Mouse (Mus musculus) kidney, adult 11 months (tissue): ENCODE data around the gene AL607142.1.

ENCODE experiments used
- DNase-seq: peaks from one replicate; pipeline ENCODE4 v3.0.0; 2022

Gene AL607142.1

GRCm38 (mm10) chr4:120064696-120065095, at the start of gene AL607142.1:
AL607142.1 (plus strand) TSS chr4:120064996.
- DNase-seq = no peak

GRCm38 (mm10) chr4:120018426-120018825, 46.4 kb upstream of the AL607142.1 start:
- no peak for DNase-seq

DNA sequence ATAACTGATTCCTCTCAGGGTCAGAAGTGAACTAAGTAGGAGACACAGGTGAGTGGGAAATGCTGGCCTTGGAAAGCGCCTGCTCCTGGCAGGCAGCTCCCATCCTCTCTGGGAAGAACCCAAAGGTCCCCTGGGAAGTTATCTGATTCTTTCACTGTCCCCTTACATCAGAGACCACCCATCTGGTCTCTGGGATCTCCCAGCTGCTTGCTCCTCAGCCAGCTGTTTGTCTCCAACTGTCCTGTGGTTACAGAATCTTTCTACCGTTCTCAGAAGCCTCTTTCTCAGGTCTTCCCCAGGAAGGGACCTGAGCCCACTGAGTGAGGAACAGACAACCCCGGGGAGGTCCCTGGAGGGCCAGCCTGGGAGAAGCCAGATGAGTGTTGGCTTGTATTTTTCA, 42.4 kb upstream of the AL607142.1 start:
- no peak for DNase-seq

DNA sequence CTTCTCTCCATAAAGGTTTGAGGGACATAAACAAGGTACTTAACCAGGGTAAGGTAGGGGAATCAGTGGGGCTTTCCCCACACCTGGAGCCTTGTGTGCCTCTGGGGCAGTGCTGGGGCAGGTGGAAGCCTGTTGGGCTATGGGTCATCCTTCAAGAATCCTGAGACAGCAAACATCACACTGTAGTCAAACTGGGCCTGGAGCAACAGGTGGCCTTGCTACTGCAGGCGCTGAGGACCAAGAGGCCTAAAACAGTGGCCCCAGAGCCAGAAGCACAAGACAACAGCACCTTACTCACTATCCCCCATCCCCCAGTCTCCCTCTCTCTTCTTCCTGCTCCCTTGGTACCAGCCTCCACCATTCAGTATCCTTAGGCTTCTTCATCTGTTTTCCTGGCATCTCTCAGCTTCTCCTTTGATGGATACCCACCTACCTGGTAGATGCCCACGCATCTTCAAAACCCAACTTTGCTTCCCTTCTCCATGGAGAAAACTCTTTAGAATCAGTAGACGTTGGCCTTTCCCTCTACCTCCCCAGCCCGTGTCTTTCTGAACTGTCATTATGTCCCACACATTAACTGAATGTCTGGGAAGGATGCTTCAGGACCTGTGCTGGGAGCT, 41.5 kb upstream of the AL607142.1 start:
- DNase-seq = no peak

DNA sequence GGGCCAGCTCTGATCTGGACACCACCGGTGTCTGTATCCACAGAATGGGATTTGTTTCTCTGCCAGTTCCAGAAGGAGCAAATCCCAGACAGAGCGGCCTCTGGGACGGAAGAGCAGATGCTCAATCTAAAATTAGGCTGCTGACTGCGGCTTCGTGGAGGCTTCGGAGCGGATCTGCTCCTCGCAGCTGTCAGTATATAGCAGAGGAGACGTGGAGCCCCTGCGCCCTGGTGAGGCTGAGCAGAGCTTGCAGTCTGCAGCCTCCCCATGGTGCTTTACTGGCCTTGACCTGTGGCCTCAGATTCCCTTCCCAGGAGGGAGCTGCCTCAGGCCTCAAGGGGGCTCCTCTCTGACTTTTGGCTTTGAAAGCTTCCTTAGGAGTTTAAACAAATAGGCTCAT, 40.7 kb upstream of the AL607142.1 start:
- DNase-seq = no peak

- no peak for DNase-seq
These were observed 37.1 kb upstream of the AL607142.1 start for GRCm38 (mm10) chr4:120027671-120028070.

DNA sequence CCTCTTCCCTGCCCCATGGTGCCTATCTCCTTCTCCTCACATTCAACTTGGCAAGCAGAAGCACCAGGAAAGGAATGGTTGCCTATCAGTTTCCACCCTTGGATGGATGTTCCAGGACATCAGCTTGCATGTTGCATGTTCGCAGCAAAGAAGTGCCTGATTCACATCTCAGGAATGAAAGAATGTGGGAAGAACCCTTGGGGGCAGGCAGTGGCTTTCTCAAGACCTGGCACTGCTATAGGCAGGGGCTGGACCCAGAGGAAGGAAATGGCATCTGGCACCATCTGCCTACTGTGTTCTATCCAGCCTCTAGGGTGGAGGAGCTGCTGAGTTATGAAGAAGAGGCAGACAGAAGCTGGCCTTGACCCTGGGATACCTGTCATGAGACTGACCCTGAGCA, 34.9 kb upstream of the AL607142.1 start:
- no peak for DNase-seq

DNA sequence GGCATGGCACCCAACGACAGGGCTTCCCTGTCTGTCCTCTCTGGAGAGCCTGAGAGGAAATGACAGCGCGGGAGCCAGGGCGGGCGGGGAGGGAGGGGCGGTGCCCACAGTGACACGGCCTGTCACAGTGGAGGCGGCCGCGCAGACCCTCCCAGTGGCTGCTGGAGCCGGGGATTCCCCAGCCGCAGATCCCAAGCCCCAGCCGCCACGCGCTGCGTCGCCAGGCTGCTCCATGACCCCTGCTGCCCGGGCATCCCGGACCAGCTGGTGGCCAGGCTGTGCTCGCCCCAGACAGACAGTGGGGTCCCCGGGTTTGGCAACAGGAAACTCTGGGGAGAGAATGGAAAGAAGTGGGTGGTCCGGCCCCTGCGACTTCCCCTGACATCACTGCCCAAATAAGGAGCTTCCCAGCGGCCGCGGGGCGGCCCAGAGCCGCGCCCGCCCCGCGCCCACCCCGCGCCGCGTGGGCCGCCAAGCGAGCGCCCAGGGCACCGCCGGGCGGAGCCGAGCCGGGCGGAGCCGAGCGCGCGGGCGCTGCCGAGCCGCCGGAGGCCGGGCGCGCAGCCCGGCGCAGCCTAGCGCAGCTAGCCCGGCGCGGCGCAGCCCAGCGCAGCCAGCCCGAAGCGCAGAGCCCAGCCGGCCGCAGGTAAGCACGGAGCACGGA, 32.3 kb upstream of the AL607142.1 start:
- peak; percentile 44 for DNase-seq

DNA sequence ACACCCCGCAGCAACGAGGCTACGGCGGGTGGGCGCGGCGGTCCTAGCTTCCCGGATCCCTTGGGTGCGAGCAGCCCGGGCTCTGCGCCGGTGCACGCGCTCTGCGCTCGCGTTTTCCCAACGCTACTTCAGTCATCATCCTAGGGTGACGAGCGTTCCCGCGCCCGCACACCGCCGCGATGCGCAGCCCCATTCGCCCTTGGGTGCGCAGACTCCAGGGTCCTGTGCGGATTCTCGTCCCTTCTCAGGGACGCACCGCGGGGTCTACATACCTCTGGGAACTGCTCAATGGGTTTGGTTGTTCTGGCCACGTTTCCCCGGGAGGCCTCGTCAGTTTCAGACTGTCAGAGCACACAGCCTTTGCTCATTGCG, 31.8 kb upstream of the AL607142.1 start:
- DNase-seq = no peak

DNA sequence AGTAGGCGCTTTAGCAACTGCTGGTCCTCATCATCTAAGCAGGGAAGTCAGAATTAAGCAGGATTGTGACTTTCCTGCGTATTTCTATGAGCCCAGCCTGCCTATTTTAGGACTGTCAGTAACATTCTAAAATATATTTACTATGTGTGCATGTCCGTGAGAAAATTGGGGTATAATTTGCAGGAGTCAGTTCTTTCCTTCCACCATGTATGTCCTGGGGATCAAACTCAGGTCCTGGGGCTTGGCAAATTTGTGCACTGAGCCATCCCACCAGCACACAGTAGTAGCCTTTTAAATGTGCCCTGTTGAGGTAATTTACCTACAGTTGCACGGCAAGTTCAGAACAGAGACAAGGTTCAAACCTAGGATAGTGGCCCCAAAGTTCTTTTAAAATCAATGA, 28.5 kb upstream of the AL607142.1 start:
- no peak for DNase-seq

- DNase-seq = no peak
These were observed 27.8 kb upstream of the AL607142.1 start for GRCm38 (mm10) chr4:120037007-120037406.

- DNase-seq = no peak
These were observed 23.3 kb upstream of the AL607142.1 start for GRCm38 (mm10) chr4:120041520-120041919.

- DNase-seq = no peak
These were observed 22.3 kb upstream of the AL607142.1 start for GRCm38 (mm10) chr4:120042480-120042879.

GRCm38 (mm10) chr4:120044612-120045011, 20.2 kb upstream of the AL607142.1 start:
- DNase-seq = no peak

DNA sequence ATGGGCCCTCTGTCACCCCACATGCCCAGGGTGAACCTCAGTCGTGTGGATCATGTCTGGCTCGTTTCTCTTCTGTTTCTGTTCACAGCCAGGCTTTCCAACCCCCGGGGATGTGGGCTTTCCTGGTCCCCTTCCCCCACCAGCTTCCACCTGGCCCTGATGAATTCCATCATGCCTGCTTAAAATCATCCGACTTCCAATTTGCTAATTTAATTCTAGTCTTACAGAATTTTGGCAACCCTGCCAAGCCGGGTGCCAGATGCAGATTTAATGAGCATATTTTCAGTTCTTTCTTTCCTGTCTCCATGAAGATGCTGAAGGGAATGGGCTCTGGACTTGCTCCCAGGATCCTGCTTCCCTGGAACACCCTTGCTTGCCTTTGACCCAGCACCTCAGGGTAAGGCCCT, 19.7 kb upstream of the AL607142.1 start:
- DNase-seq = no peak

- DNase-seq = no peak
These were observed 18.9 kb upstream of the AL607142.1 start for GRCm38 (mm10) chr4:120045871-120046270.

GRCm38 (mm10) chr4:120047060-120047459, 17.7 kb upstream of the AL607142.1 start:
- DNase-seq = no peak

DNA sequence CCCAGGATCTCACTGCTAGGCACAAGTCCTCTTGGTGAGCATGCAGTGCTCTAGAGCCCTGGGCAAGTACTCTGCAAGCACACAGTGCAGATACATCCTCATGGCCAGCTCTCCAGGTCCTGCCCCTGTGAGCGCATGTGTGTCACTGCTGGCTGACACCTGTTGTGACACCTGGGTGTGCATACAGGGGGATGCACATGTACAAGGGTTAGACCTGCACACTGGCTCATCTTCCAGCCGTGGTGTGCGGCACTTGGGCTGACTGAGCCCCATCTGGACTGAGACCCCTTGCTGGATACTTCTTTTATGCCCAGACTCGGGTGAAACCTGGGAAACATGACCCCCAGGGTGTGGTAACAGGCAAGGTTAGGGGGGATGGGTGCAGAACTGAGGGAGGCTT, 16.5 kb upstream of the AL607142.1 start:
- DNase-seq = no peak

GRCm38 (mm10) chr4:120049857-120050256, 14.9 kb upstream of the AL607142.1 start:
- no peak for DNase-seq

- DNase-seq = no peak
These were observed 12.3 kb upstream of the AL607142.1 start for GRCm38 (mm10) chr4:120052481-120052880.

DNA sequence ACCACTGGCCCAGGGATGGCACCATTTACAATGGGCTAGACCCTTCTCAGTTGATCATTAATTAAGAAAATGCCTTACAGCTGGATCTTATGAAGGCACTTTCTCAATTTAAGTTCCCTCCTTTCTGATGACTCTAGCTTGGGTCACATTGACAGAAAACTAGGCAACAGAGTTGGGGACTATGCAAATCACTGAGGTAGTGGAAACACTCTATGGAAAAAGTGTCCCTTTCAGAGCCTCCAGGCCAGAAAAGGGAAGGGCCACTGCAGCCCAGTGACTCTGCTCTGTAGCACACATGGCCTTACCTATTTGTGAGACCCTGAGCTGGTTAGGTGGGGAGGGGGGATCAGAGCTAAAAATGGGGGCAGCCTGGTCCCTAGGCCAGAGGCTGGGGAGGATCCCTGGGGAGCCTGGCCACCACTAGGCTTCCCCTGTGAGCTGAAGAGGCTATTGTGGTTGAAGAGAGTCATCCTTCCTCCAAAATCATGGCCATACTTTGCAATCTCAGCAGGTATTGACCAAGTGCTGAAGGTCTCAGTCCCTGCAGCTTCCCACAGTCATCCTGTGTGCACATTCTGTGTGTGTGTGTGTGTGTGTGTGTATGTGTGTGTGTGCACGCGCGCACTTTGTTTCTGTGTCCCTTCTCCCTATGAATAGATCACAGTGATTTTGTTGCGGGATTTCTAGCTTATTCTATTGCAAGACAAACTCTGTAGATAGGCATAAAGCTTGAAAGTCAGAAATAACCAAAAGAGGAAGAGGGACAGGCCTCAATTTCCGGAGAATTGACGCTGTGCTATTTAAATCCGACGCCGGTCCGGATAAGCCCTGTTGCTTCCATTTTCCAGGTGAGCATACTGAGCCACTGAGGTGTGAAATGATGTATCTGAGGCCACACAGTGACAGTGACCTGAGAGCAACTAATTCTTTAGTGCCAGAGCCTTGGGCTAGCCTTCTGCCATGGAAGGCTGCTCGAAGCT, 11.5 kb upstream of the AL607142.1 start:
- DNase-seq = no peak

- DNase-seq = no peak
These were observed 10.7 kb upstream of the AL607142.1 start for GRCm38 (mm10) chr4:120054145-120054544.

GRCm38 (mm10) chr4:120056451-120056850, 8.3 kb upstream of the AL607142.1 start:
- no peak for DNase-seq

DNA sequence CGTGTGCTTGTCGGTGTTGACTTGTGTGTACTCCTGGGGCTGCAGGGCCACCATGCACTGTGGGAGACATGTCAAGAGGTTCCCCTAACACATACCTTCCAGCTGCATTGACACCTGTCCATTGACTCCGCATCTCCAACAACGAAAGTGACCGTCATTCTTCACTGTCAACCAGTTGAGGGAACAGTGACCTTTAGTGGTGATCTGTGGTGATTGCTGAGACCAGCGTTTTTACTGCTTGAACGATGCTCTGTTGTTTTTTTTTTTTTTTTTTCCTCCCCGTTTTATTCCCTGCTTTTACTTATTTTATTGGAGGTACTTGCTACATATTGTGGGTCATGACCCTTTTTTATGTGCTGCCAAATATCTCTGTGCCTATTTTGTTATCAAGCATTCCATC, 7.3 kb upstream of the AL607142.1 start:
- no peak for DNase-seq
